In genomic region chrX:53161583-53161982, GRCm38 (mm10) we compare ENCODE assay signal across 9 mouse cellular contexts.
A peak's percentile ranks its signal among the peaks of the same experiment; 100 is the strongest.
DNase-seq lines count a peak whose midpoint lies in the region; ATAC-seq and TF ChIP-seq lines count a peak whose summit lies in the region.
"Had no signal": no experiment of that assay in that cellular context is flagged by ENCODE, and none has a peak within 500 bp of the region (broad histone marks: within the 10 kb centered on the region; RNA-seq: fewer than 3 reads in every experiment).

No protein-coding gene starts in this region.

- TF ChIP-seq CTCF in heart, postnatal 0 days (IDR thresholded peaks at IDR 0.05; ENCODE audit: low read depth) = no peak
- TF ChIP-seq CTCF in lung, adult 2 months (IDR thresholded peaks at IDR 0.05; ENCODE audit: insufficient read depth, low read length) = no peak
- no peak for TF ChIP-seq CTCF in stomach, postnatal 0 days (IDR thresholded peaks at IDR 0.05; ENCODE audit: low read depth)

- H3K4me1 ChIP-seq in kidney, embryonic 16.5 days (ENCODE audit: insufficient read depth, low read length) = peaks cover 5% of the 10 kb centered on the region; the same call in 1 of the 2 replicates
- H3K4me1 ChIP-seq in heart, postnatal 0 days (ENCODE audit: control insufficient read depth, insufficient read depth) = peaks cover 8% of the 10 kb centered on the region; the same call in 1 of the 2 replicates
- peaks cover 11% of the 10 kb centered on the region for H3K4me1 ChIP-seq in lung, adult 2 months (ENCODE audit: control insufficient read depth, insufficient read depth, low read length)
- H3K4me1 ChIP-seq in stomach, postnatal 0 days (replicated peaks; ENCODE audit: control insufficient read depth, insufficient read depth) = no peaks in the 10 kb centered on the region
- H3K4me1 ChIP-seq: neural tube, embryonic 13.5 days had no signal

- TF ChIP-seq POLR2A in lung, adult 2 months (IDR thresholded peaks at IDR 0.05; ENCODE audit: borderline replicate concordance, extremely low read depth, low read depth, low read length) = no peak

- no peak overlapping the region for H3K4me3 ChIP-seq in kidney, embryonic 16.5 days (ENCODE audit: low read length)
- no peak overlapping the region for H3K4me3 ChIP-seq in heart, postnatal 0 days (ENCODE audit: low read depth, low read length)
- no peak overlapping the region for H3K4me3 ChIP-seq in lung, adult 2 months (replicated peaks; ENCODE audit: extremely low read depth, low read depth, low read length)
- no peak overlapping the region for H3K4me3 ChIP-seq in stomach, postnatal 0 days (ENCODE audit: low read depth, low read length)
- H3K4me3 ChIP-seq: erythroblast, embryonic 14.5 days; neural tube, embryonic 13.5 days had no signal

- no peak overlapping the region for H3K27ac ChIP-seq in kidney, embryonic 16.5 days (ENCODE audit: low read length)
- H3K27ac ChIP-seq in heart, postnatal 0 days (ENCODE audit: low read depth) = peak overlapping the region; percentile 53
- peak overlapping the region; percentile 67 for H3K27ac ChIP-seq in stomach, postnatal 0 days (replicated peaks)
- H3K27ac ChIP-seq: neural tube, embryonic 13.5 days had no signal

- no peak overlapping the region for H3K9ac ChIP-seq in kidney, embryonic 16.5 days (replicated peaks; ENCODE audit: low read length)
- no peak overlapping the region for H3K9ac ChIP-seq in heart, postnatal 0 days (replicated peaks; ENCODE audit: low read depth, low read length)
- H3K9ac ChIP-seq in stomach, postnatal 0 days (ENCODE audit: low read length) = no peak overlapping the region
- H3K9ac ChIP-seq: neural tube, embryonic 13.5 days had no signal

- TF ChIP-seq EP300 in heart, postnatal 0 days (IDR thresholded peaks at IDR 0.05; ENCODE audit: low read depth) = no peak
- no peak for TF ChIP-seq EP300 in stomach, postnatal 0 days (optimal IDR thresholded peaks at IDR 0.05)

- H3K27me3 ChIP-seq in kidney, embryonic 16.5 days (ENCODE audit: insufficient read depth, low read length) = peaks cover 6% of the 10 kb centered on the region; the same call in 1 of the 2 replicates
- no peaks in the 10 kb centered on the region for H3K27me3 ChIP-seq in heart, postnatal 0 days (ENCODE audit: control insufficient read depth, insufficient read depth, low read length)
- no peaks in the 10 kb centered on the region for H3K27me3 ChIP-seq in stomach, postnatal 0 days (ENCODE audit: control insufficient read depth, insufficient read depth, low read length)
- H3K27me3 ChIP-seq: neural tube, embryonic 13.5 days had no signal

- WGBS in kidney, embryonic 16.5 days = 50% methylated on average over 4 of the region's 4 CpGs
- whole genome bisulfite sequencing in heart, postnatal 0 days = 34% methylated on average over 4 of the region's 4 CpGs
- 57% methylated on average over 4 of the region's 4 CpGs for WGBS in lung, adult 2 months
- 32% methylated on average over 4 of the region's 4 CpGs for WGBS in stomach, postnatal 0 days

- ATAC-seq in kidney, embryonic 16.5 days (ENCODE audit: low FRiP score, low TSS enrichment) = no peak
- ATAC-seq in heart, postnatal 0 days (ENCODE audit: insufficient read depth, low read depth) = no peak
- ATAC-seq in stomach, postnatal 0 days (ENCODE audit: low FRiP score, low TSS enrichment) = peak; percentile 50
- no peak for ATAC-seq in megakaryocyte progenitor cell, adult 5-6 weeks (replicated peaks; ENCODE audit: poor library complexity)

- H3K36me3 ChIP-seq in kidney, embryonic 16.5 days (ENCODE audit: insufficient read depth, low read length) = no peaks in the 10 kb centered on the region
- H3K36me3 ChIP-seq in heart, postnatal 0 days (replicated peaks; ENCODE audit: control insufficient read depth, insufficient read depth, low read length) = no peaks in the 10 kb centered on the region
- no peaks in the 10 kb centered on the region for H3K36me3 ChIP-seq in stomach, postnatal 0 days (ENCODE audit: control insufficient read depth, insufficient read depth, low read length)
- H3K36me3 ChIP-seq: neural tube, embryonic 13.5 days had no signal

- no peaks in the 10 kb centered on the region for H3K9me3 ChIP-seq in kidney, embryonic 16.5 days (ENCODE audit: low read length)
- H3K9me3 ChIP-seq in heart, postnatal 0 days (replicated peaks; ENCODE audit: control insufficient read depth, low read length) = no peaks in the 10 kb centered on the region
- no peaks in the 10 kb centered on the region for H3K9me3 ChIP-seq in stomach, postnatal 0 days (ENCODE audit: control insufficient read depth, low read length)
- H3K9me3 ChIP-seq: neural tube, embryonic 13.5 days had no signal

- DNase-seq in kidney, postnatal 4 days = peak; percentile 4 to 9
- DNase-seq in heart, postnatal 0 days (ENCODE audit: low spot score) = no peak
- peak; percentile 23 for DNase-seq in lung, adult 2 months
- peak; percentile 33 for DNase-seq in stomach, postnatal 0 days (ENCODE audit: low spot score)
- DNase-seq in thymus, postnatal 4 days = no peak

- H3K4me2 ChIP-seq in kidney, embryonic 16.5 days (replicated peaks; ENCODE audit: low read depth, low read length) = no peak overlapping the region
- H3K4me2 ChIP-seq in heart, postnatal 0 days (ENCODE audit: low read depth, low read length) = no peak overlapping the region
- H3K4me2 ChIP-seq in stomach, postnatal 0 days (replicated peaks; ENCODE audit: low read depth) = no peak overlapping the region
- H3K4me2 ChIP-seq: neural tube, embryonic 13.5 days had no signal

Comparison
In these comparisons a context has a peak if more than half of its experiments do, and no peak if none do; other contexts are left out.
1. DNase-seq: peak in kidney, postnatal 4 days (2 of 2), lung, adult 2 months (single experiment) and stomach, postnatal 0 days (single experiment); none in heart, postnatal 0 days (single experiment) and thymus, postnatal 4 days (single experiment).